Mouse (Mus musculus) liver, adult 2 months (tissue): ENCODE results near the gene Mamld1.

ENCODE experiments used
- CTCF ChIP-seq: fragments of 200-500 bp; IDR thresholded peaks from 2 replicates; pipeline ENCODE4 v1.5.1; 2011; ENCODE audit warnings: low read depth, low read length, control low read depth
- POLR2A ChIP-seq: fragments of 200-500 bp; IDR thresholded peaks from 2 replicates; pipeline ENCODE4 v1.6.1; 2011; ENCODE audit warnings: low read length, control low read depth; ENCODE audit not compliant: insufficient read depth; ENCODE audit errors: extremely low read depth

DNA sequence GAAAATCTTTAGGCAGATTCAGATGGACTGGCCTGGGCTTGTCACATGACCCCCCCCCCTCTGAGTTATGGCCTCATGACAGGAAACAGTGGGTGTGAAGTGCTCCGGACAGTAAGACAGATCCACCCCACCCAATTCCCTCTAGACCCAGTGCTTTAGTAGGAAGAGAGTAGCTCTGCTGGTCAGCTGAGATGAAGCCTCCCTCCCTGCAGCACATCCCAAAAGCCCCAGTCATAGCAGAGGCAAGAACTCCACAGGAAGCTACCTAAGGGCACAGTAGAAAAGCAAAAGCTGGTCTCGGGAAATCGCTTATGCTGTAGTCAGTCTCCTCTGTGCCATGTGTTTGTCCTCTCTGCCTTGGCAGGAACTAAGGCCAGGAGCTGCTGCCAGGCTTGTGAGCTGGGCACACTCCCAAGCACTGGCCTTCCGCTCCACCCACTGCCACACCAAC is 100.5 kb downstream of the Mamld1 start:
- TF ChIP-seq CTCF = no peak
- no peak for TF ChIP-seq POLR2A
